Mouse (Mus musculus) mesoderm, embryonic 11.5 days (tissue): ENCODE data around the gene Rab3b.
"Not testable (repeated sequence)": the region's sequence is repeated elsewhere in the genome, so short reads cannot be mapped to it uniquely, and the experiment has no call there.

Experiments used
- DNase-seq: peaks from one replicate; pipeline ENCODE4 v3.0.0-alpha.2; 2012; ENCODE audit warnings: low read depth, low spot score

Gene Rab3b

DNA sequence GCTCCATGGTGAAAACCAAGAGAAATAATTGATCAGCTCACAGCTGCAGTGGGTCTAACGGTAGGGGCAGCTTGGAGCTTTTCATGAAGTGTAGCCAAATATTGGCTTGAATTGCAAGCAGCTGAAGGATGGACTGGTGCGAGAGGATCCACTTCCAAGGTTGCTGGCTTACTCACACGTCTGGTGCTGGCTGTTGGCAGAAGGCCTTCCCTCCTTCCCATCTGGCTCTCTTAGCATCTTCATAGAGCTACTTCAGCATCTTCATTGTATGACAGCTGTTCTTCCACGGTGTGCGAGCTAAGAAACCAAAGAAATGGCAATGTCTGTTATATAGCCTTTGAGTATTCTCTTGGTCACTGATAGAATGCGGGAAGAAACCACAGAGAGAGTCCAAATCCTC is 12.0 kb downstream of the Rab3b start:
- no peak for DNase-seq

DNA sequence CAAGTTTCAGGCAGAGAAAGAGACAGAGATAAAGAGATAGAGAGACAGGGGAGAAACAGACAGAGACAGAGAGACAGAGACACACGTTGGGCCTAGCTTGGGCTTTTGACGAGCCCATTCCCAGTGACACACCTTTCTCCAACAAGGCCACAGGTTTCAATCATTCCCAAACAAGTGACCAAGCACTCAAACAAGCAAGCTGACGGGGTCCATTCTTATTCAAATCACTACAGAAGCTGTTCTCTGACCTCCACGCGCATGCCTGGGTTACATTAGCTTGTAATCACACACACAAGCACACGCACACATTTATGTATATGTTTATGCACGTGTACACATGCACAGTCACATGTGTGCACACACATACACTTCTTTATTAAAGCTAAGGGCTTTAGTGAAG is 21.6 kb downstream of the Rab3b start:
- no peak for DNase-seq

DNA sequence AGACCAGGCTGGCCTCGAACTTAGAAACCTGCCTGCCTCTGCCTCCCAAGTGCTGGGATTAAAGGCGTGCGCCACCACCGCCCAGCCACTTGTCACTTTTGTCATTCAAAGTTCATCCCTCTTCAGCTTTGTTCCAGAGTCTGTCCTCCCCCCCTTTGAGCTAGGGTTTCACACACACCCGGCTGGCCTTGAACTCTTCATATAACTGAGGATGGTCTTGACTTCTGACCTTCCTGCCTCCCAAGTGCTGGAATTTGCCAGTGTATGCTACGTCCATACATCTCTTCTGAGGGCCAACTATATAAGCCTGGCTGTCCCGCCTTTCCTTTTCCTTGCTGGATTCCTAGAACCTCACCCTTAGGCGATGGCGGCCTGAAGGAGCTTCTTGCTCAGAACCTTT is 24.0 kb downstream of the Rab3b start:
- DNase-seq = no peak

DNA sequence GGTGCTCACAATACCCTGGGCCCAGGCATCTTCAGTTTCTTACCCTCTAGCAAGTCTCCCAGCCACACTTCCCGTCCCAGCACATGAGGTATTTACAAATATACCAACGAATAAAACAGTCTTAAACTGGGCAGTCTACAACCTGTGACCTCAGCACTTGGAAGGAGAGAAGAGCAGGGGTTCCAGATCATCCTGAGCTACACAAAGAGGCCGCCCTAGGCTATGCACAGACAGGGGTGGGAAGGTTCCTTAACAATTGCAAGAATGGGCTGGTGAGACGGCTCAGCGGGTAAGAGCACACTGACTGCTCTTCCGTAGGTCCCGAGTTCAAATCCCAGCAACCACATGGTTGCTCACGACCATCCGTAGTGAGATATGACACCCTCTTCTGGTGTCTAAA is 24.5 kb downstream of the Rab3b start:
- DNase-seq = no peak

DNA sequence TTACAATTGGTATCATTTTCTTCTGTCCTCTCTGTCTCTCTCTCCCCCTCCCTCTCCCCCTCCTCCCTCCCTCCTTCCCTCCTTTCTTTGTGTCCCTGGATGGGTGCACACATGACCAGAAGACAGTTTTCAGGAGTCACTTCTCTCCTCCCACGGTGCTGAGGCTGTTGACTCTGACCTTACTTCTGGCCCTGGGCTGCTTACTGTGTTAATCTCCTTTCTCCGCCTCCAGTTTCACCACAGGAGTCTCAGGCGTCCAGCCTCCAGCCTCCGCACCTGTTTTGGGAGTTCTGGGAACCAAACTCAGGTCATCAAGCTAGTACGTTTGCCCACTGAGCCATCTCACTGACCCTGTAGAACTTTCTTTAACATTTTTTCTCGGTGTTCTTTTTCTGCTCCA is 25.2 kb downstream of the Rab3b start:
- no peak for DNase-seq

DNA sequence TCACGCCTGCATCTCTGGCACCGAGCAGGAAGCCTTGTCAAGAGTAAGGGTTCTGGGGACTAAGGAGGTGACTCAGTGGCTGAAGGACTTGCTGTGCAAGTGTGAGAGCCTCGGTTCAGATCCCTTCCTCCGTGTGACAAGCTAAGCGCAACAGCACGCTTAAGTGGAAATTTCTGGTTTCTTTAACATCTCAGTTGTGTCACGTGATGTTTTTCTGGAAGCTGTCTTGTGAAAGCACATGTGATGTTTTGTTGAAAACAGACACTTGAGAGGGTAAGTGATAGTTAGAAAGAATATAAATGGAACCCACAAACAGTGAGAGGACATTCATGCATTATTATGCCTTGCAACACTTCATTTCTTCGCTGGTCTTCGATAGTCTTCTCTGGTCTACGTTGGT is 25.9 kb downstream of the Rab3b start:
- no peak for DNase-seq

DNA sequence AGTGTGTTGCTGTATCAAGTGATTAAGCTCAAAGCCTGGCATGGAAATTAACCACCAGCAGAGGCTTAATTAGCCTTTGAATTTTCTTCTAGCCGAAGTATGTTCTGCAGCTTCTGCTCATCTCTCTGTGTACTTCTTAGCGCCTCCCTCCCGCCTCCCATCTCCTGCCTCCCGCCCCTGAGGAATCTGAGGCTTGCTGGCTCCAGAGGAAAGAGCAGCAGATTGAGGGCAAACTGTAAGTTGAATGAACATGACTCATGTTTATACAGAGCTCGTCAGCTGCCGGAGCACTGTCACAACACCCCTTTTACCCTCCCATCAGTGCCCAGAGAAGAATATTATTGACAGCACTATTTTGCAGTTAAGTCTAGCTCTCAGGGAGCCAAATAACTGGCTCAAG is 27.0 kb downstream of the Rab3b start:
- DNase-seq = no peak

DNA sequence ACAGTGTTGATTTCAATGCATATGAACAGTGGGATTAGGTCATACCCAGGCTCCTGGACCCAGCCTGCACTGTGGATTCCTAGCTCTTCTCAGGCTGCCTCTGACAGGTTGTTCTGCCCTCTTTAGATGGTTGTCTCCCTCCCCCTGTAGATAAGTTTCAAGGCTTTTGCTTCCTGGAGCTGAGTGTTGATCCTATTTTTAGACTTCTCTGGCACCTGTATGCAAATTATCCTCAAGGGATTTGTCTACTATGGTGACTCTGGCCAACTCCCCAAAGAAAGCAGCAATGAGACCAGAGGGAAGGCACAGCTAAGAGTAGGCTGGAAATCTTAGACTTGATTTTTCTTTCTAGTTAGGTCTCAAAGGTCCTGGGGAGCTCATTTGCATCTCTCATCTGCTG is 28.6 kb downstream of the Rab3b start:
- no peak for DNase-seq

DNA sequence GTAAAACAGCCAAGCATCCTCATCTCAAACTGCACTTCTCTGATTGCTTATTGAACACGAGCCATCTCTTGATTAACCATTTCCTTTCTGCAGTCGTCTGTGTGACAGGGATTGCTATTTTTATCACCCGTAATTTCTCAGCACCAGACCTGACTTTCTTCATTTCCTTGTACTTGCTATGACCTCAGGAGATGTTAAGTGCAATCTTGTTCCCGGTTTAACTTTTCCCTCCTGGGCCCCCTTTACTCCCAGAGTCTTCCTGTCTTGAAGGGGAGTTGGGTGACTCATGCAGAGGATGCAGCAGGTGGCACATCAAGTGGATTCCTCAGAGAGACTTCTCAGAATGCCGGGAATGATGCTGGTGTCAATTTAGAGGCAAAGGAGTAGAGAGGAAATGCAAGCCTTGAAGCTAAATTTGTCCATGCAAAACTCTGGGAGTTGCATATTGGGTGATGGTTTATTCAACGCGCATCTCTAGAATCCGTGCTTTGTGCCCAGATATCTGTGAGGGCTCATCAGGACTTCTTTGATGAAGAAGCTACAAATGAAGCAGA is 31.1 kb downstream of the Rab3b start:
- no peak for DNase-seq

DNA sequence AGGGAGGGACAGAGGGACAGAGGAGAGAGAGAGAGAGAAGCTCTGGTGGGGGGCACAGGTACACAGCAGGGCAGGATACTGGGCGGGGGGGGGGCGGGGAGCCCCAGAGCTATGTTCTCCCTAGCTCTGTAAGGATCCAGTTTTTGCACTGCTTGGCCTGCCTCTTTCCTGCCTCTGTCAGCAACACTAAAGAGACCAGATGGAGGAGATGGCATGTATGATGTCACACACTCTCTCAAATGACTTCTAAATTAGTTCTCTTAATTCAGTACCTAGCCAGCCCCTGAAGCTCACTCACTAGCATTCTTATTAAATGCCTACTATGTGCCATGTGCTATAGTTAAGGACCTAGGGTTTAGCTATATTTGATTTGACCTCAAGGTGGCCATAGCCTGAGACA is 33.0 kb downstream of the Rab3b start:
- DNase-seq = no peak

DNA sequence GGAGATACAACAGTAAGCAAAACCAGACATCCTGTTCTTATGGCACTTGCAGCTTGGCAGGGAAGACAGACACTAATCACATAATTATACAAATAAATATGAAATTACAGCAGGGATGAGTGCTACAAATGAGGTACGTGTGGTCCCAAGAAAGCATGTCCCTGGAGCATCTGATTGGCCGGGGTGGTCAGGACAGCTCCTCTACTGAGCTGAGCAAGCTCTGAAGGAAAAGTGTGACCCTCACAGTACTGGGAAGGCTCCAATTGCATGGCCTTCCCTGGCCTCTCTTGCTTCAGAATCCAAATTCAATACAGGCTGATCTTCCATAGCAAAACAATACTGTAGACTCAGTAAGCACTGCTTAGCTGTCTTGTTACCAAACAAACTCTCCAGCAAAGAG is 34.3 kb downstream of the Rab3b start:
- no peak for DNase-seq

DNA sequence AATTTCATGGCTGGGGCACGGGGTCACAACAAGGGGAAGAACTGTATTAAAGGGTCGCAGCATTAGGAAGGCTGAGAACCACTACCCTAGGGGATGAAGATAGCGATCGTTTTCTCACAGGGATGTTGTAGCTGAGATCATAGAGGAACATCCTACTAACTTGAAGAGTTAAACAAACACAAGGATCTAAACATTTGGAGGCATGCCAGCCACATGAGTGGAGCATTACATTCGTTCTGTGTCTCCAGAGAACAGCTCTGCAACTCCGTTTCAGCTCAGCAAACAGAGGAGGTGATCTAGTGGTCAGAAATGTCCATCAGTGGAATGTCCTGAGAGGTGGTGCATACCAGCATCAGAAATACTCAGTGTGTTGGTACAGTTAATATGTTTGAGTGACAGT is 35.5 kb downstream of the Rab3b start:
- DNase-seq = no peak

DNA sequence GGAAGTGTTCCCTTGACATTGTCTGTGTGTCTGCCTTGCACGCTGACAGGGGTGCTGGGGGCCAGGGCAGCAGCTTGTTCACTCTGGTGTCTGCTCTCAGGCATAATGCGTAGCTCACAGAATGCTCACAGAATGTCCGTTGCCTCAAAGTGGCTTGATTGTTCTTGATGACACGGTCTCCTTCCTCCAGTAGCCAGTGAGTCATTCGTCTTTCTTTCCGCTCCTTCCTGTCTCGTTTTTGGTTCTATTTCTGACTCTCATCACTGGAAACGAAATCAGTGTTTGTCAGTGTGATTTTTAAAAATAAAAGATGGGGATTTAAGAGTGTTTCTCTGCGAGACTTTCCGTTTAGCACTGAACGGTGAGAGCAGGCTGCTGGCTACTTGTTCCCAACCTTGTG is 36.2 kb downstream of the Rab3b start:
- DNase-seq = peak; percentile 12

DNA sequence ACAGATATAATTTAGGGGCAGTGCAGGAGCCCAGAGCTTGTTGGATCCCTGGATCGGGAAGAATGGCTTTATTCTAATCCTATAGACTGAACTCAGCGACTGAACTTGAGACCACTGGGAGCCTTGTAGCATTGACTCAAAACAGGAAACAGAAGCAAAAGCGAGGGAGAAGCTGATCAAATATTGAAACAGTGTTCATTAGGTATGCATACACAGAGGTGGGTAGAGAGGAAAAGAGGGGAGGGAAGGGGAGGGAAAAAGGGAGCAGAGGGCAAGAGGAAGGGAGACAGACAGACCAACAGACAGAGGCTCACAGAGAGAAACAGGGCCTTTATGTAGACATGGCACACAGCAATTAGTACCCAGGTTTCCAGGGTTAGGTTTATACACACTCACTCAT is 38.8 kb downstream of the Rab3b start:
- no peak for DNase-seq

DNA sequence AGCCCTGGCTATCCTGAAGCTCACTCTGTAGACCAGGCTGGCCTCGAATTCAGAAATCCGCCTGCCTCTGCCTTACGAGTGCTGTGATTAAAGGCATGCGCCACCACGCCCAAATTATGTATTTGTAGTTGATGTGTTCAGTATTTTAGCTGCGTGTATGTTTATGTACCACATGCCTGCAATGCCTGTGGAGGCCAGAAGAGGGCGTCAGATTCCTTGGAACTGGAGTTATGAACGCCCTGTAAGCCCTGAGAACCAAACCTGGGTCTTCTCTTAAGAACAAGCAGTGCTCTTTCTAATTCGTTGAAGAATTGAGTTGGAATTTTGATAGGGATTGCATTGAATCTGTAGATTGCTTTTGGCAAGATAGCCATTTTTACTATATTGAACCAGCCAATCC is 49.1 kb downstream of the Rab3b start:
- DNase-seq = not testable (repeated sequence)

DNA sequence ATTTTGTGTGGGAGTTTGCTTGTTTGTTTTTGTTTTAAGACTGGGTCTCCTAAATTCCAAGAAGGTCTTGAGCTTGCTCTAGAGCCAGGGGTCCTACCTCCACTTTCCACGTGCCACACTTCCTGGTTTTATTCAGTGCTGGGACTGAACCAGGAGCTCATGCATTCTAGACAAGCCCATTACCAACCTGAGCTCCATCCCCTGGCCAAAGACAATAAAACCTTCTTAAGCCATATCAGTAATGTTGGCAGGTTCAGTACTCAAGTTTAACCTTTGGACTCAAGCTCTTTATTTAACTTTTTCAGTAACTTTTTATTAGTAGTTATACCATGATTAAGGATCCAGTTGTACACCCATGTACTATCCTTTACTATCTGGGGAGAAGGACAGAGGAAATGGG is 54.3 kb downstream of the Rab3b start:
- no peak for DNase-seq

DNA sequence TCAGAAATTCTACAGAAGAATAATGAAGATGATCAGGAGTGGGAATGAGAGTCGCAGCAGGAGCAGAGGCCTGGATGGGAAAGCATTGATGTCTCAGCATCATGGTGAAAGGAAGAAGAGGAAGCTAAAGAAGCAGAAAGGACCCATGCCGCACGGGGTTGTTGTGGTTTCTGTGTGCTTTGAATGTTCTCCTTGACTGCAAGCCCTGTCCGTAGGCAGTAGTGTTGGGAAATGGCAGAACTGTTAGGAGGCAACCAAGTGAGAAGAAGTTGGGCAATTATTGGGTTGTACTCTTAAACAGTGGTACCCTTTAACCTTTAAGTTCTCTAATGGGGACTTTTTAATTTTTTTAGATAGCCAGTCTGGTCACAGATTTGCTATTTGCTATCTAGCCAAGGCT is 56.0 kb downstream of the Rab3b start:
- no peak for DNase-seq

DNA sequence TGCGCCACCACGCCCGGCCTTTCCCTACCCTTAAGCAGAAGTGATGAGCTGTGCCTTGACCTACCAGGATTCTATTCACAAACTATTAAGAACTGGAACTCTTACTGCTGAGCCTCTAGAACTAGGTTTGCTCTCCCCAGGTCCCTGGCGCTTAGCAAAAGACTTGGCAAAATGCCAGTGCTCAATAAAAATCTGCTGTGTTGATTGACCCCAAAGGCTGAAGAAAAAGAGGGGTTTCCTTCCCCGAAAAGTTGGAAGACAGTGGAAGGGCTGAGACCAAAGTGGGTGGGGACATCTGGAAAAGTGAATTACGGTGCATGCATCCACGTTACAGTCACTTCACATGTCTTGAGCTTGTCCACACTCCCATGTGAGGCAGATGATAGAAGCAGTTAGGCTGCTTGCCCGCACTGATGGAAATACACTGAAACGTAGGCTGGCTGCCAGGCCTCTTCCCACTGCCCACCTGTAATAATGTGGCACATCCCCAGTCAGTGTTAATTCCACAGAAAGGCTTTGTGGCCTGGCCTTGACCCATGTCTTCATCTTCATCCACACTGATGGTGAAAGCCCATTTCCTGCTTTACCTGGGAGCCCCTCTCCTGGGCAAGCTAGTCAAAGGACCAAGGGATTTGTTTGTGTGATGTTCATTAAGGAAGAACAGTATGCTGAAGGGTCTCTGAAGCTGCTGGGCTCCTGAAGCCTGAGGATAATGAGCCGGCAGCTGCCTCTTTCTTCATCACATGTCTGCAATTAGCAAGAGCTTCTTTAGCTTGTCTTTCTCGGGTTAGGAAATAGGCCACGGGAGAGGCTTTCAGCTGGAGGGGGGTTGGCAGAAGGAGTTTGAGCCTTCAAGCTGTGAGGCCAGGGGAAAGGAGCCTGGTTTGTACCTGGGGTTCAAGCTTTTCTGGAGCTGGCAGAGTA is 59.2 kb downstream of the Rab3b start:
- DNase-seq = no peak

DNA sequence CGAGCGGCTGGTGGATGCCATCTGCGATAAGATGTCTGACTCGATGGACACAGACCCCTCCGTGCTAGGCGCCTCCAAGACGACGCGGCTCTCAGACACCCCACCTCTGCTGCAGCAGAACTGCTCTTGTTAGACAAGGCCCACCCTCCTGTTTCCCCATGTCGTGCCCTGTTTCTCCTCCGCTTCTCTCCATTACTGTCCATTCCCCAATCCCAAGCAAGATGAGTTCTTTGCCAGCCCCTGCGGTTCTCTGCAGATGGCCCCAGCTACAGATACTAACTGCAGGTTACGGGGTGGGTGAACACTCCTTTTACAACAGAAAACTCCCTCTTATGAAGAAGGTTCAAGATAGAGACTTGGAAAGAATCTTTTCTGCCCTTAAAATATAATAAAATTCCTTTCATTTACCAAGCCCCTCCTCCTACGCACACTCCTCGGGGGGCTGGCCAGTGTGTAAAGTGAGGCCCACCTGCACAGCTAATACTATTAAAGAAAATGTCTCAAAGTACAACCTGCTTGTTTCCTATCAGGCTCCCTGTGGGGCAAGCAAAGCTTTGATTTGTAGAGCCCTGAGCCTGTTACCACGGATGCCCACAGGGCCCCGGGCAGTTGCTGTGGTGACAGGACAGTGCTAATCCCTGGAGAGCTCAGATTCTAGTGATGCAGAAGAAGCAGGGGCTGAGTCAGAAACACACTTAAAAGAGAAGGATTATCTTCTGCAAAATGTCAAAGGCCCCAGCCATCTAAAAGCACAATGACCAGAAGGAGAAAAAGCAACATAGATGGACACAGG is 62.0 kb downstream of the Rab3b start:
- DNase-seq = no peak

DNA sequence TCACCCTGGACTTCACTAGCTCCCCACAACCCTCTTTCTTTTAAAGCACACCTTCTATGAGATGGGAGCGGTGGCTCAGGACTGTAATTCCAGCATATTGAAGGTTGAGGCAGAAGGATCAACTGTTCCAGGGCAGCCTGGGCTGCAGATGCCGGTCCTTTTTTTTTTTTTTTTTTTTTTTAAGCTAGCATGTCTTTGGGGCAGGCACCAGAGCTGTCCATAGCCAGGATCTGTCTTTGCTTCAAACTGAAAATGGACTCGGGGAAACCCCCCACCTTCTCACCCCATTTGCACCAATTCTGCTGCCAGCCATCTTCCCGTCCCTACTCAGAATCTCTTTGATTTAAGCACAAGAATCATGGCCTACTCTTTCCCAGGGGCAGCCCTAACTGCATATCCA is 63.3 kb downstream of the Rab3b start:
- DNase-seq = no peak

DNA sequence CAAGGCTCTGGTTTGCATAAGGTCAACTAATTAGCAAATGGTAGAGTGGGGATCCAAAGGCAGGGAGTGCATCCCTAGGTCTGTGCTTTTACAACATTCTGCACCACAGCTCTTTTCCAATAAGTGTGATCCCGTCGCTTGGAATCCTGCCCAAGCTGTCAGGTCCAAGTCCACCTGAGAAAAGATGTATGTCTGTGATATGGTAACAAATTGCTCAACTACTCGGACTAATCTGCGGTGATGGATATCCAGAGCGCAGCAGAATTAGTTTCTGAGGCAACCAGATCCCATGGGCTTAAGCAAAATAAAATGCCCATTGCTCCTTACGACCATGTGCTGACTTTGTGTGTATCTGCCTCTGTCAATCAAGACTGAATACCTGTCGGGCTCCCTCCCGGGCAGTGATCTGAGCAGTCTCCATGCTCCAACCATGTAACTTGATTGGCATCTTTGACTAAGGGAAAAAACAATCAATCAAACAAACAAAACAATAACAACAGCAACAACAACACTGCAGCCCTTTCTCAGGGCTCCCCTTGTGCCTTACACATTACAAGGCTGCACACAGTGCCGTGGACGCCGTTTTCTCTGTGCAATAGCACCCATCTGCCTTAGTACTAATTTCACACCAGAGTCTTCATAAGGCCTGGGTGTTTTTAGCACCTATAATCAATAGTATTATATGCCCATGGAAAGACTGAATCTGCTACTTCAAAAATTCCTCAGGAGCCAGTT is 64.3 kb downstream of the Rab3b start:
- DNase-seq = no peak

DNA sequence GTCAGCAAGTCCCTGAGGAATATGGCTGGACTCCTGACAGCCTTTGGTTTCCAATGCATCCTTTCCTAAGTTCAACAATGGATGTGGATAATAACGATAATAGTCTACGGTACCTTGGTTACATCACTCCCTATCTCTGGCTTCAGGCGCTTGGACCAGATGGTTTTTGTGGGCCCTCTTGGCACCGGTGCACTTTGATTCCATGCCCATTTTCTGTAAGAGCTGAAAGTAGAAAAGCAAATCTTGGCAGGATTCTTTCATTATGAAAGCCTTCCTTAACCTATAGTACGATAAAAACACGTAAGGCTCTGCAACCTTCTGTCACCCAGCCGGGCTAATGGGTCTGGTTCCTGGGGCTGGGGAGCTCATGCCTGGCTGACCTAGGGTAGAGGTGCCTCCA is 70.3 kb downstream of the Rab3b start:
- no peak for DNase-seq
